Mouse (Mus musculus): ENCODE results near the gene Fcgrt. TPM values are rescaled to one million over a fixed set of nuclear protein-coding genes. Genes with fewer than 3 reads are reported as not detected.

Fcgrt gene
- 64.9 and 71.1 TPM in 2 replicates for polyA plus RNA-seq (2012; rRNA removed)

DNA sequence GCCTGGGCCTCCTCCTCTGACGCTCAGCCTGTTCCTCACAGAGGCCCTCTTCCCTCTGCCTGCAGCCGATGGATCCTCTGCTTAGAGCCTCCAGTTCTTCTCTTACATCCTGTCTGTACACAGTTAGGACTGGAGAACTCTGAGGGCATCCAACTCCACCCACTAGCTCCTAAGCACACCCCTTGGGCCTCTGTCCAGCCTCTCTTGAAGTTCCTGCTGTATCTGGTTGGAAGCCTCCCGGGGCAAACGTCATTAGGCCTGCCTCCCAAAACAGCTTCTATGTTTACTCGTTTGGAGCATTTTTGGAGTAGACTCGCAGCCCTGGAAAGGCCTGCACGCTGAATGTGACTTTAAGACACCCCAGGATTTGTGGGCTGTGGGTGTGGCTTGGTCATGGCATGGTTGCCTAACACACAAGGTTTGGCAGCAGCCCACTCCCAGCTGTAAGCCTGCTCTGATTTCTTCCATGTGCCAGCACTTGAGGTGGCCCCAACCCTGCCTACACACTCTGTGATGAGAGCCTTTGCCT, at the start of gene Fcgrt:
Fcgrt (minus strand) TSS at position 200 of the 529 bp plus-strand sequence.

DNA sequence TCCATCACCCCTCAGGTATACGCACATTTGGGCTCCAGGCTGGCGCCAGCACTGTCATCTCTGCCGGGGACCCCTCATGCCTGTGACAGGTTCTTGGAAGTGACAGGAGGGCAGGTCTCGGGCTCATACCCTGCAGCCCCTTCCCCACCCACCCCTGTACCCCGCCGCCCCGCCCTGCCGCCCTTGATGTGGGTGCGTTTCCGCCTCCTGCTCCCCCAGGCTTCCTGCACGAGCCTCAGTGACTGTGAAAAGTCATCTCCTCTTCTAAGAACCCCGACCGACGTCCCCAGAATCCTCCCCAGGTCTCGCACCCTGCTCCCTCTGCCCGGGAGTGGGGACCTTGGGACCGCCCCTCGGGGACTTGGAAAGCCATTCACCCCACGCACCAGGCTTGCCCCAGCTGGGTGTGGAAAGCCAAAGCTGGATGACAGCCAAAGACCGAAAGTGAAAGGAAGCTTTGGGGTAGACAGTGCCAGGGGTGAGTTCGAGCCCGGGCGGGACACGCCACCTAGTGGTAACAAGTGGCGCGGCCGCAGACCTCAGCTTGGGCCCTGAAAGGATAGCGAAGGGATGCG, 32.4 kb upstream of the Fcgrt start, which contains the start of the genes Gm45713 and Flt3l:
Gm45713 (minus strand) TSS at position 239 of the 575 bp plus-strand sequence.
Flt3l (minus strand) TSS at position 440 of the 575 bp plus-strand sequence.

DNA sequence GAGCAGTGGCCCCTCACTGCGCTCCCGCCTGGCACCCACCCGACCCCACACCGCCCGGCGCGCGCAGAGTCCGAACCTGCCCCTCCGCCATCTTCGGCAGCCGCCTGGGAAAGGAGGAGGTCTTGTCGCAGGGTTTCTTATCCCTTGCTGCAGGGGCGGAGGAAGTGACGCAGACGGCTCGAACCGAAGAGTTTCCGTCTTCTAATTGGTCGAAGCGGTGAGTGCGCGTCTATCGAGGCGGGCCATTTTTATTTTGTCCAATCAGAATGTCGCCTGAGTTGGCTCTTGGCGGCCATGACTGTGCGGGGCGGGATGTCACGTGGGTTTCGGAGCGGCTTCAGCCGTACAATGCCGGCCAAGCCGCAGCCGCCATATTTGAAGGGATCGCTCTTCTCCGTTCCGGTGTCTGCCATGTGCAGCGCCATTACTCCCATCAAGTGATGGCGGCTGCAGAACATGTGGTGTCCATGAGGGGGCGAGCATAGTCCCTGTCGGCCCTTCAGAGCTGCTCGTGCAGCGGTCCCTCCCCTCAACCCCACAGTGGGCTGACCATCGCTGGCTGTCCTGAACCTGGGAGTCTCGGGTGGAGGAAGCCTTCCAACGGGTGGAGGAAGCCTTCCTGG, 25.1 kb upstream of the Fcgrt start, which contains the start of gene Rpl13a:
Rpl13a (minus strand) TSS at position 138 of the 623 bp plus-strand sequence.

DNA sequence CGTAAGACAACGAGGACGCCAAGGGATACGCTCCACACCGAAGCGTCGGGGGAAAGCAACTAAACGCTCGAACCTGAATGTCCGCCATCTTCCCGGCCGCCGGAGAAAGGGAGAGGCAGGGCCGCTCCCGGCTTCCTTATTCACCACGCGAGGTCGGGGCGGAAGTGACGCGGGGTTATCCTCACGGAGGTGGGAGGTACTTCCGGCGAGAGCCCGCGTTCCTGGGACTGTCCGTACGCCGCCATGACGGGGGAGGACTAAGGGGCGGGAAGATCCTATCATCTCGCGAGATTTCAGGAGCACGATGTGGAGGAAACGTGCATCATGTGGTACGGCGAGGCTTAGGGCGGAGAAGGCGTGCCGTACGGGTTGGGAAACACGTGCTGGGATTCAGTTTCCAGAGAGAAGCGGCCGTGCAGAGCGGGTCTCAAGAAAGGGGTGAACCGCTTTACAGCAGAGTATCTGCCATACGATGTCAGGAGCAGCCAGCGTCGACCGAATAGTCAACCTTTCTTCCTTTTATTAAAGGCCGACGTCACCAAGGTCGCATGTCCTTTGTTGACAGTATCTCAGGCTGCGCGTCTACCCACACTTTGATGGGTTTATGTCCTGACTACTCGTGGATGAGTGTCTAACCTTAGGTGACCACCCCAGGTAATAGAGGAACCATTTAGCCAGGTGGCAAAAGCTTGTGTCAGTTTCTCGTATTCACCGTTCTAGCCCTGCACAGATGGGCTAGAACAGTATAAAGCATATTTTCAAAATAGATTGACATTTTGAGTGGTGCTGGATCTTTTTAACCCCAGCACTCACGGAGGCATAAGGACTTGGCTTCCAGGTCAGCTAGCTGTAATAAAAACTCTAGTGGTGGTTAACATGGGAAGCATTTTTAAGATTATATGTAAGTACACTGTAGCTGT, 20.8 kb upstream of the Fcgrt start, which contains the start of gene Rps11:
Rps11 (minus strand) TSS at position 216 of the 920 bp plus-strand sequence.

DNA sequence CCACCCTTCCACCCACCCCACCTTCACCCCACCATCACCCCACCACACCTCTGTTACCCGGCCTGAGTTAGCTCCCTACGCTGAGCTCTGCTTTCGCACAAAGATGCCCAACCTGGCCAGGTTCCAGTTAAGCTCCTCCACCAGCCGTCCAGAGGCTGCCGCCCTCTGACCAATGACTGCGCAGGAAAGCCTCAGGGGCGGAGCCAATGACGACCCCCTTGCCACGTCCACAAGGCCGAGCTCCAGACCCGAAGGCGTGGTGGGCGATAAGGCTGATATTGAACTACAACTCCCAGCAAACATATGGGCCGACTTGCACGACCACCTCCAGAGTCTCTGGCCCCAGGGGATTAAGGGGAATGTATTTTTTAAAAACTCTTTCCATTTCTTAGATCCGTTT, 11.6 kb downstream of the Fcgrt start, which contains the start of gene Rcn3:
Rcn3 (minus strand) TSS at position 174 of the 400 bp plus-strand sequence.

DNA sequence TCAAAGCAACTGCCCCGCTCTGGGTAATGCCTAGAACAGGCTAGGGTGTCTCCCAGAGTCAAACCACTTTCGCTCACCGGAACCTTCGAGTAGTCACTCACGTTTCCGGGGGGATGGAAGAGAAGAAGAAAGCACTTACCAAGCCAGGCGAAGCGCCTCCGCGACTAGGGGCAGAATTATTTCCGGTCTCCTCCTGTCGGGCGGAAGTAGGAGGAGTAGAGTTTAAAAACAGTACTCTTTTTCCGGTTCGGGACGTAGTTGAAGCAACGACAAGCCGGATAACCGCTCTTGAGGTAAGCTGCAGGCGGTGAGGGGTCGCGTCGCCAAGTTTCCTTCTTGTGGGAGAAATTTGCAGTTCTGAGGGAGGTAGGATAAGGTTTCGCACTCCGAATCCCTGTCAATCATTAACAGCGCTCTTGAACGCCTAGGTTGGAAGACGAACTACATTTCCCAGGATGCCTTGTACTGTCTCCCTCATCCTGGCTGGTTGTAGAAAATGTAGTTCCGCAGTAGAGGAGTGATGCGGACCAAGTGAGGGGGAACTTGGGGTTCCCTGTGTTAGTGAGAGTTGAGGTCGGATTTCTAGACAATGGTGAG, 41.3 kb downstream of the Fcgrt start, which contains the start of the genes Nosip and Prrg2:
Nosip (plus strand) TSS at position 191 of the 597 bp plus-strand sequence.
Prrg2 (minus strand) TSS at position 439 of the 597 bp plus-strand sequence.

DNA sequence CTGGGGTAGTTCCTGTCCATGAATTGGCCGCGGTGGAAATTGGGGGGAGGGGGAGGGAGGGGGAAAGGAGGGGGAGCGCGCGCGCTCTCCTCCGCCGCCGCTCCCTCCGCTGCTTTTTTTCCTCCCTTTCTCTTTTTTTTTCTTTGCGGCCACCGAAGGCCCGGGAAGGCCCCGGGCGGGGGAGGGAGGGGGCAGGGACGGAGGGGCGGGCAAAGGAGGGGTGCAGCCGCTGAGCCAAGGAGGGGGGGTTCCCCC, 50.9 kb downstream of the Fcgrt start, which contains the start of gene Prr12:
Prr12 (minus strand) TSS at position 20 of the 255 bp plus-strand sequence.

Other genes with a start within 250 kb of the Fcgrt start
- 18.0 and 24.6 TPM in 2 replicates for gene Pnkp, start 246.7 kb downstream of the Fcgrt start, polyA plus RNA-seq (2012; rRNA removed)
- 48.6 and 56.2 TPM in 2 replicates for gene Ptov1, start 234.1 kb downstream of the Fcgrt start, polyA plus RNA-seq (2012; rRNA removed)
- 26.0 and 30.9 TPM in 2 replicates for gene Med25, start 211.1 kb downstream of the Fcgrt start, polyA plus RNA-seq (2012; rRNA removed)
- 6.4 and 7.8 TPM in 2 replicates for gene Fuz, start 207.8 kb downstream of the Fcgrt start, polyA plus RNA-seq (2012; rRNA removed)
- 33.1 and 39.3 TPM in 2 replicates for gene Ap2a1, start 174.4 kb downstream of the Fcgrt start, polyA plus RNA-seq (2012; rRNA removed)
- gene Tsks, start 160.6 kb downstream of the Fcgrt start, polyA plus RNA-seq (2012; rRNA removed), result 0.02 TPM in 1 of 2 replicates, not detected in the other
- 2.3 and 2.6 TPM in 2 replicates for gene Cpt1c, start 129.0 kb downstream of the Fcgrt start, polyA plus RNA-seq (2012; rRNA removed)
- 105 and 112 TPM in 2 replicates for gene Prmt1, start 117.3 kb downstream of the Fcgrt start, polyA plus RNA-seq (2012; rRNA removed)
- gene Irf3, start 106.2 kb downstream of the Fcgrt start, polyA plus RNA-seq (2012; rRNA removed), result 50.0 and 54.3 TPM in 2 replicates
- gene Bcl2l12, start 105.1 kb downstream of the Fcgrt start, polyA plus RNA-seq (2012; rRNA removed), result 9.0 and 9.5 TPM in 2 replicates
- gene Scaf1, start 87.5 kb downstream of the Fcgrt start, polyA plus RNA-seq (2012; rRNA removed), result 13.5 and 17.4 TPM in 2 replicates
- gene Rras, start 85.9 kb downstream of the Fcgrt start, polyA plus RNA-seq (2012; rRNA removed), result 41.8 and 53.8 TPM in 2 replicates
- gene Prr12, start 51.0 kb downstream of the Fcgrt start, polyA plus RNA-seq (2012; rRNA removed), result 1.1 and 1.7 TPM in 2 replicates
- 24.0 and 24.4 TPM in 2 replicates for gene Nosip, start 41.4 kb downstream of the Fcgrt start, polyA plus RNA-seq (2012; rRNA removed)
- 17.7 and 19.5 TPM in 2 replicates for gene Prrg2, start 41.2 kb downstream of the Fcgrt start, polyA plus RNA-seq (2012; rRNA removed)
- 18.6 and 20.0 TPM in 2 replicates for gene Rcn3, start 11.6 kb downstream of the Fcgrt start, polyA plus RNA-seq (2012; rRNA removed)
- 256 and 267 TPM in 2 replicates for gene Rps11, start 20.6 kb upstream of the Fcgrt start, polyA plus RNA-seq (2012; rRNA removed)
- 1,073 and 1,547 TPM in 2 replicates for gene Rpl13a, start 24.9 kb upstream of the Fcgrt start, polyA plus RNA-seq (2012; rRNA removed)
- 0.05 and 0.17 TPM in 2 replicates for gene Gm45713, start 32.4 kb upstream of the Fcgrt start, polyA plus RNA-seq (2012; rRNA removed)
- gene Flt3l, start 32.6 kb upstream of the Fcgrt start, polyA plus RNA-seq (2012; rRNA removed), result 7.5 and 8.3 TPM in 2 replicates
- 32.5 and 35.0 TPM in 2 replicates for gene Pih1d1, start 50.5 kb upstream of the Fcgrt start, polyA plus RNA-seq (2012; rRNA removed)
- 20.1 and 26.3 TPM in 2 replicates for gene Aldh16a1, start 50.7 kb upstream of the Fcgrt start, polyA plus RNA-seq (2012; rRNA removed)
- gene Slc17a7, start 60.1 kb upstream of the Fcgrt start, polyA plus RNA-seq (2012; rRNA removed), result 0.01 TPM in 2 replicates
- gene Gfy, start 75.7 kb upstream of the Fcgrt start, polyA plus RNA-seq (2012; rRNA removed), result not detected in 2 replicates
- not detected in 2 replicates for gene Pth2, start 77.1 kb upstream of the Fcgrt start, polyA plus RNA-seq (2012; rRNA removed)
- gene Ccdc155, start 101.0 kb upstream of the Fcgrt start, polyA plus RNA-seq (2012; rRNA removed), result 0.04 and 0.05 TPM in 2 replicates
- gene Dkkl1, start 108.3 kb upstream of the Fcgrt start, polyA plus RNA-seq (2012; rRNA removed), result 0.42 and 0.52 TPM in 2 replicates
- gene Tead2, start 111.9 kb upstream of the Fcgrt start, polyA plus RNA-seq (2012; rRNA removed), result 21.0 and 23.1 TPM in 2 replicates
- gene Cd37, start 135.3 kb upstream of the Fcgrt start, polyA plus RNA-seq (2012; rRNA removed), result 30.2 and 33.5 TPM in 2 replicates
- gene Slc6a16, start 137.2 kb upstream of the Fcgrt start, polyA plus RNA-seq (2012; rRNA removed), result 0.05 and 0.06 TPM in 2 replicates
- 0.04 and 0.09 TPM in 2 replicates for gene Slc6a21, start 173.7 kb upstream of the Fcgrt start, polyA plus RNA-seq (2012; rRNA removed)
- 3.7 and 4.2 TPM in 2 replicates for gene Trpm4, start 229.9 kb upstream of the Fcgrt start, polyA plus RNA-seq (2012; rRNA removed)
- 0.20 and 0.34 TPM in 2 replicates for gene Hrc, start 231.4 kb upstream of the Fcgrt start, polyA plus RNA-seq (2012; rRNA removed)